Mouse (Mus musculus) cerebellum, adult 2 months (tissue): ENCODE measurements around the gene Ahdc1. TPM values are rescaled to one million over a fixed set of nuclear protein-coding genes. Genes with fewer than 3 reads are reported as not detected.

Experiments used
- DNase-seq, 2 experiments: peaks; one replicate each; pipeline ENCODE4 v3.0.0; 2021
- H3K27ac ChIP-seq: fragments of 200-500 bp; 2 replicates; pipeline ENCODE4 v1.5.1; 2012; ENCODE audit warnings: low read length, control low read depth, inconsistent platforms; ENCODE audit not compliant: insufficient read depth
- H3K27me3 ChIP-seq: fragments of 200-500 bp; 2 replicates; pipeline ENCODE4 v1.6.1; 2012; ENCODE audit warnings: inconsistent platforms, mild to moderate bottlenecking, low read length, moderate library complexity; ENCODE audit not compliant: control insufficient read depth, insufficient read depth
- H3K4me1 ChIP-seq: fragments of 200-500 bp; 2 replicates; pipeline ENCODE4 v1.6.1; 2011; ENCODE audit warnings: low read length; ENCODE audit not compliant: control insufficient read depth, insufficient read depth
- H3K4me3 ChIP-seq: fragments of 200-500 bp; replicated peaks from 2 replicates; pipeline ENCODE3; 2011; ENCODE audit warnings: mild to moderate bottlenecking, low read depth, low read length, control low read depth; ENCODE audit not compliant: insufficient read depth
- CTCF ChIP-seq: fragments of 200-500 bp; IDR thresholded peaks from 2 replicates; pipeline ENCODE4 v1.5.1; 2011; ENCODE audit warnings: low read depth, mild to moderate bottlenecking, control low read depth, low read length, moderate library complexity, borderline replicate concordance; ENCODE audit not compliant: insufficient read depth
- POLR2A ChIP-seq: fragments of 200-500 bp; IDR thresholded peaks from 2 replicates; pipeline ENCODE4 v1.6.1; 2011; ENCODE audit warnings: low read length, control low read depth, borderline replicate concordance; ENCODE audit not compliant: insufficient read depth
- WGBS: fragments of 180-500 bp; shearing (Covaris S2); methylation state at CpG from one replicate; pipeline ENCODE4 v1.1.7; 2018; 5-methylcytosine and 5-hydroxymethylcytosine counted together
- polyA plus RNA-seq: library from polyadenylated mRNA; depleted of rRNA; stranded (reverse); fragments of >200 nt; gene quantifications from 2 replicates; pipeline ENCODE4 v1.2.3, GENCODE M21; 2012

The Ahdc1 gene
- polyA plus RNA-seq, 1 experiment = 30.8 TPM

DNA sequence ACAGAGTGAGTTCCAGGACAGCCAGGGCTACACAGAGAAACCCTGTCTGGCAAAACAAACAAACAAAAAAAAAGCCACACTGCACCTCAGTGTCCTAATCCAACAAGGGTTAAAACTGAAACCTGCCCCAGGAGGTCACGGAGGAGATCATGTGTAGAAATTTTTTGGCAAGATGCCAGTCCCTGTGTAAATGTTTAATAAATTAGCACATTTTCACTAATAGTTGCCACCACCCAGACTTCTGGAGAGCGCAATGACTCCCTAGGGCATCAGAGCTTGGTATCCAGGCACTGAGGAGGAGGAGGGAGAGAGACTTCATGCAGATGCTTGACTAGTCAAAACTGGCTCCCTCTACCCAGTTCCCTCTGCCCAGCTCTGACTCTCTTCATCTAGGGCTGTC lies 31.9 kb upstream of the Ahdc1 start:
- Histone ChIP-seq H3K27me3 (no peaks in the 10 kb centered on the region), H3K4me3 (no peak overlapping the region), H3K27ac (no peak overlapping the region), H3K4me1 (peaks cover 19% of the 10 kb centered on the region)
- TF ChIP-seq CTCF (no peak), POLR2A (no peak)
- 67% methylated on average over 2 of the region's 2 CpGs for WGBS
- DNase-seq = no peak

DNA sequence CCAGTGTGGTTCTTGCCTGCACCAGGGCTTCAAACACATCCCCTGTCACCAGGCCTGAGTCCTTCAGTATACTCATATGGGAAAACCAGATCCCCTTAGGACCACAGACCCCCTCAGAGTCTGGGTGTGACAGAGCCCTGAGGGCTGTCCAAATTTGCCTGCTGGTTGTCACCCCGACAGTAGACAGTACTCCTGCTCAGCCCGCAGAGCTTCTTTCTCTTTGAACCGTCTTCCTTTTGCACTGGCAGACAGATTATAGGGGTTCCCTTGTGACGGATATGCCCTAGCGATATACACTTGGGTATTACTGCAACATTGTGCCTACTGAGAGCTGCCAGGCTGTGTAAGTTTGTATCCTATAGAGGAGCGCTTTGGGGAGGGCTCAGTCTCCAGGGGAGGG lies 29.4 kb upstream of the Ahdc1 start:
- DNase-seq = no peak
- WGBS = 84% methylated on average over 6 of the region's 6 CpGs
- TF ChIP-seq CTCF (no peak), POLR2A (no peak)

DNA sequence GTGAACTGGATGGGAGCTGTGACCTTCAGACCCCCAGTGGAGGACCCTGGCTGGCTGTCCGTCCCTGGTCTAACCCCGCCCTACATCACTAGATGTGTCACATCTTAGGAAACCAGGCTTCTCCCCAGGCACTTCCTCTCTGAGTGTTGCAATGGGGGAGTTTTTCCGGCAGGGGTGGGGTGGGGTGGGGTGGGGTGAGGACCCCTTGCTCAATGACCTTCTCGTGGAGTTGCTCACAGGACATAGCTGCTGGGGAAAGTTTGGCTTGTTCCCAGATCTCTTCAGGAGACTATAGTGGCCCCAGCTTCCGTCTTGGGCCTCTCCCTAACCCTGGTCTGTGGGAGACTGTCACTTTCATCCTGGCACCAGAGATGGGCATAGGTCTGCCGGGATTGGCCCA lies 28.1 kb upstream of the Ahdc1 start:
- no peaks in the 10 kb centered on the region for H3K27me3 ChIP-seq
- WGBS = 64% methylated on average over 6 of the region's 6 CpGs
- H3K4me3 ChIP-seq = no peak overlapping the region
- H3K27ac ChIP-seq = no peak overlapping the region
- DNase-seq = no peak
- H3K4me1 ChIP-seq = peaks cover 9% of the 10 kb centered on the region
- no peak for TF ChIP-seq CTCF

More for the DNA sequence above, 29.4 kb upstream of the Ahdc1 start:
- Histone ChIP-seq H3K4me1 (peaks cover 9% of the 10 kb centered on the region), H3K27ac (no peak overlapping the region), H3K4me3 (no peak overlapping the region), H3K27me3 (no peaks in the 10 kb centered on the region)

DNA sequence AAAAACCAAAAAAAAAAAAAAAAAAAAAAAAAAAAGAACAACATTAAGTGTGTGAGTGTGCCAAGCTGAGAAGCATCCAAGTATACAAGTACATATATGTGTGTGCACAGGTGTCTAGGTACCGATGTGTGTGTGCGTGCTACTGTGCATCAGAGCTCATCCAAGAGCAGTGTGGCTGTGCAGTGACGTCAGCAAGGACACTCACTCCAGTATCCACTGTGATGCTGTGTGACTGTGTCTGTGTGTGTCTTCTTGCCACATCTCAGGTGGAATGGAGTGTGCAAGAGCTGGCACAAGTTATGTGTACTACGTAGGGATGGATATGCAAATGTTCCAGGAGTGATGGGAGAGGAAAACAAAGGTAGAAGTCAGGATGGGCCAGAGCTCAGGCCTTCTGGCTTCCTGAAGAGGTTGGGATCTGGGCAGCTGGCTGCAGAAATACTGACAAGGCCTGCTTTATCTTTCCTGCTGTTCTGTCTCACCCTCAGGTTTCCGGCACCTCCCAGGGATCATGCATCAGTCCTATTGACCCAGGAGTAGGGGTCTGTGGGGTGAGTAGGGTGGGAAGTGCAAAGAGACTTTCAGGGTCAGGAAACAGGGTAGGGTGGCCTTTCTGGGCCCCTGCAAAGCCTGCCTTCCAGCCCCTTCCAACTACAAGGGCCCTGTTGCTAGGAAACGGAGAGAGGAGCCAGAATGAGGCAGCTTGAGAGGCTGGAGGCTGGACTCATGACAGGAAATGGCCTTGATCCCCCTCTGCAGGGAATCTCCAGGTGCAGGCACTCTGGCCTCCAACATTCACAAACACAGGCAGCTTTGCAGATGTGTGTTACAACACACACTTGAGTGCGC lies 27.2 kb upstream of the Ahdc1 start:
- no peaks in the 10 kb centered on the region for H3K27me3 ChIP-seq
- no peak overlapping the region for H3K27ac ChIP-seq
- no peak overlapping the region for H3K4me3 ChIP-seq
- TF ChIP-seq POLR2A (no peak), CTCF (no peak)
- DNase-seq = no peak
- peaks cover 9% of the 10 kb centered on the region for H3K4me1 ChIP-seq
- 63% methylated on average over 7 of the region's 7 CpGs for WGBS

DNA sequence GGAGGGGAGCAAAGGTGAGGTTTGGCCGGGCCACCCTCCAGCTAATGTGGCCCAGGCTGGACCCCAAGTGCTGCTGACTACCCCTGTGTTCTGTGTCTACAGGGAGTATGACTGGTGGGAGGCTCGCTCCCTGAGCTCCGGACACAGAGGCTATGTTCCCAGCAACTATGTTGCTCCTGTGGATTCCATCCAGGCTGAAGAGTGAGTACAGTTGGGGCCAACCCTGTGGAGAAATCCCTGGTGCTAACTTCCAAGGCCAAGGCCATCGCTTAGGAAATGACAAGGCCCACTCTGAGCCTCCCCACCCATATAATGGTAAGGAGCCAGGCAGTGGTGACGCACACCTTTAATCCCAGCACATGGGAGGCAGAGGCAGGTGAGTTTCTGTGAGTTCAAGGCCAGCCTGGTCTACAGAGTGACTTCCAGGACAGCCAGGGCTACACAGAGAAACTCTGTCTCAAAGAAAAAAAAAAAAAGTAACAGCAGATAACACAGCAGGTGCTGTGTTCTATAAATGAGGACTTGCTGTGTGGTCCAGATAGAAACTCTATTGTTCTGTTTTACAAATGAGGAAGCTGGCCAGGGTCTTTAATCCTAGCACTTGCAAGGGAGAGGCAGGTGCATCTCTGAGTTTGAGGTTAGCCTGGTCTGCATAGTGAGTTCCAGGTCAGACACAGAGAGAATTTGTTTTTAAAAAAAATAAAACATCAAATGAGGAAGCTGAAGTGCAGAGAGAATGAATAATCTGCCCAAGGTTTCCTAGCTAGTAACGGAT lies 22.3 kb upstream of the Ahdc1 start:
- no peaks in the 10 kb centered on the region for H3K27me3 ChIP-seq
- DNase-seq = no peak
- 91% methylated on average over 6 of the region's 6 CpGs for WGBS
- H3K4me1 ChIP-seq = peaks cover 6% of the 10 kb centered on the region
- TF ChIP-seq POLR2A (no peak), CTCF (no peak)
- no peak overlapping the region for H3K4me3 ChIP-seq
- no peak overlapping the region for H3K27ac ChIP-seq

DNA sequence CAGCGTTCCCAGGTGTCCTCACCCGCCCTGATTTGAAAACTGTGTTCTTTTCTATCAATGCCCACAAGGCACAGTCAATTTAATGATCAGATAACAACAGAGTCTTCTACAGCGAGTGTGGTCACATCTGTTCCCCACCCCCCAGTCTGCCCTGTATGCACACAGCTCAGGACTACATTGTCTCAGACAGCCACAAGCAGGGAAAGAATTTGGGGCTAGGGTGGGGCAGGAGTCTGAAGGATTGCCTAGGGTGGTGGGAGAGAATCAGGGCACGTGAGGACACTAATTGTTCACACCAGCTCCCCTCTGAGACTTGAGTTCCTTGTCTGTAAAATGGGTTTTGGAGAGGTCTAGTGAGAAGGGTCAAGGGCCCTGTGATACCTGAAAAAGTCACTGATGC lies 17.5 kb upstream of the Ahdc1 start:
- DNase-seq = no peak
- TF ChIP-seq CTCF = no peak
- TF ChIP-seq POLR2A = no peak
- no peaks in the 10 kb centered on the region for H3K27me3 ChIP-seq
- H3K27ac ChIP-seq = no peak overlapping the region
- WGBS = 83% methylated on average over 4 of the region's 4 CpGs
- no peak overlapping the region for H3K4me3 ChIP-seq
- no peaks in the 10 kb centered on the region for H3K4me1 ChIP-seq

DNA sequence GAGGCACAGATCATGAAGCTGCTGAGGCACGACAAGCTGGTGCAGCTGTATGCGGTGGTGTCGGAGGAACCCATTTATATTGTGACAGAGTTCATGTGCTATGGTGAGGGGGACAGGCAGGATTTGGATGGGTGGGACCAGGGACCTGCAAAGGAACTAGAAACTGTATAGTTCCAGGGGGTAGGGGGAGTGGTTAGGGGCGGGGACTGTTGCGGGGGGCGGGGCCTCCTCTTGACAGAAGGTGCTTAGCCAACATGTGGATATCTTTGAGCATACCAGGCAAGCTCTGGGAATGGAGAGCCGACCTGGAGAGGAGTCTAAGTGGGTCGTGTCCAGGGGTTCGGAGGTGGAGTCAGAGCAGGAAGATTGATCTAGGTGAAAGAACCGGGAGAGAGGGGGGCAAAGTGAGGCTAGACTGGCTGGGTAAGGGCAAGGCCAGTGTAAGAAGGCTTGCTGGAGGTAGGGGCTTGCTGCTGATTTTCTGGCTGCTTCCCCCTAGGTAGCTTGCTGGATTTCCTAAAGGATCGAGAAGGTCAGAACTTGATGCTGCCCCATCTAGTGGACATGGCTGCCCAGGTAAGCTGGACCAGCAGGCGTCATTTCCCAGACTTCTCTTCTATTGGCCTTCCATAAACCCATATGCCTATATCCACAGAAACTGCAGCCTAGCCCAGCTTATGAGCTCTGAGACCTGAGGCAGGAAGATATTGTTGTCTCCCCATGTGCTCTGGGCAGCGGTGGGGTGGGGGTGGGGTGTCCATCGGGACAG lies 13.4 kb upstream of the Ahdc1 start:
- H3K27ac ChIP-seq = no peak overlapping the region
- H3K4me1 ChIP-seq = peaks cover 2% of the 10 kb centered on the region
- DNase-seq = no peak
- no peak; the same call in 1 of the 2 replicates for TF ChIP-seq CTCF
- TF ChIP-seq POLR2A = no peak
- H3K4me3 ChIP-seq = no peak overlapping the region
- 58% methylated on average over 14 of the region's 14 CpGs for WGBS
- no peaks in the 10 kb centered on the region for H3K27me3 ChIP-seq
